Mouse (Mus musculus) adrenal gland, adult 10 weeks (tissue): Measurements from ENCODE around the gene Hist2h2ab. TPM values are rescaled to one million over a fixed set of nuclear protein-coding genes. Genes with fewer than 3 reads are reported as not detected.

Experiments
- polyA plus RNA-seq: library from polyadenylated mRNA; stranded (reverse); fragments of 350-450 nt; fragmentation: Illumina TruSeq; extraction: RNeasy Lipid Tissue Mini Kit (QIAGEN cat#74804); gene quantifications from one replicate; pipeline ENCODE4 v1.2.3, GENCODE M21; 2014; ENCODE audit warnings: low read depth, low replicate concordance

The Hist2h2ab gene
- not detected for polyA plus RNA-seq

DNA sequence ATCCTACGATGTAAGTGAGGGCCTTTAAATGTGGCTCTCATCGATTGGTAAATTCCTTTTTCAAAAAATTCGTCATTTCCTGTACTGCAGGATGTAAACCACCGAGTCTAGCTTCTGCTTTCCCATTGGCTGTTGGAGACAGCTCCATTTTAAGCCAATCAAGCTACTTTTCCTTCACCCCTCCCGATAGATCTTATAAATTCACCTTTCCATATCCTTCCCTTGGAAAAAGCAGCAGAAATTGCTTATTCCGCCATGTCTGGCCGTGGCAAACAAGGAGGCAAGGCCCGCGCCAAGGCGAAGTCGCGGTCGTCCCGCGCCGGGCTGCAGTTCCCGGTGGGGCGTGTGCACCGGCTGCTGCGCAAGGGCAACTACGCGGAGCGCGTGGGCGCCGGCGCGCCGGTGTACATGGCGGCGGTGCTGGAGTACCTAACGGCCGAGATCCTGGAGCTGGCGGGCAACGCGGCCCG is at the start of gene Hist2h2ab, which contains the start of gene Bola1:
Gene Hist2h2ab, plus strand, starts transcription at position 205 of the 470 bp plus-strand sequence.
Gene Bola1, minus strand, starts transcription at position 49 of the 470 bp plus-strand sequence.

GRCm38 (mm10) chr3:96172197-96173178 is 47.2 kb upstream of the Hist2h2ab start, which contains the start of gene Sf3b4:
Gene Sf3b4, plus strand, starts transcription at chr3:96172332.

GRCm38 (mm10) chr3:96180727-96181477 is 38.8 kb upstream of the Hist2h2ab start, which contains the start of gene Sv2a:
Gene Sv2a, plus strand, starts transcription at chr3:96181151.

GRCm38 (mm10) chr3:96220765-96221639 is 1.3 kb downstream of the Hist2h2ab start, which contains the start of the genes Hist2h2ac and Hist2h2be:
Gene Hist2h2ac, minus strand, starts transcription at chr3:96220880.
Gene Hist2h2be, plus strand, starts transcription at chr3:96221119.

DNA sequence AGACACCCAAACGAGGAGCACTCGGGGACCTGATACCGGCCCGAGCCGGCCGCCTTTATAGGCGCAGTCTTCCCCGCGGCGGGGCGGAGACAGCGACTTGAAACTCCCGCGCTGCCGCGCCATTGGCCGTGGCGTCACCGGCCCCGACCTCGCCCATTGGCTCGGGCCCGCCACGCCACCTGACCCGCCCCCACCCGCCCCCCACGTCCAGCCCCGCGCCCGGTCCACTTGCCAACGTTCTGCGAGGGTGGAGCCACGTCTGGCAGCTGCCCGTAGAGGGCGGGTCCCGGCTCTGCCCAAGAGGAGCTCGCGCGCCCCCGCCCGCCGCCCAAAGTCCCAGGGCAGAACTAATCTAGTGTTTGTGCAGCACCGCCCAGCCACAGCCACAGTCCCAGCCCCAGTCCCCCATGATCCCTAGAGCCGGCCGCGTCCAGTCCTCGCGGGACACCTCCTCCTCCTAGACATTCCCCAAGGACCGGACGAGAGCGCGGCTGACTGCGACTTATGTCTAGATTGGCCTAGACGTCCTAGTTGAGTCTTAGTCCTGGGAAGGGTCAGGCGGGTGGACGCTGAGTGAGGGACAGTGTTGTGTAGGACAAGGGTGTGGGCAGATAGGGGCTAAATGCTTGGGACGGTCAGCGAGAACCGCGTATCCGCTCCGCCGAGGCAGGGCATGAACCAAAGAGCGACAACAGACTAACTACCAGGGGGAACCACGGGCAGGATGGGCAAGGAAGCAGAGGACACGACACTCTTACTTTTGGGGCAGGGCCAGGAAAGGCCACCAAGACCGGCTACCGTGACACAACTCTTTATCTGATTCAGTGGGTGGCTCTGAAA is 19.5 kb downstream of the Hist2h2ab start, which contains the start of gene Hist2h3c2:
Gene Hist2h3c2, minus strand, starts transcription at position 174 of the 840 bp plus-strand sequence.

DNA sequence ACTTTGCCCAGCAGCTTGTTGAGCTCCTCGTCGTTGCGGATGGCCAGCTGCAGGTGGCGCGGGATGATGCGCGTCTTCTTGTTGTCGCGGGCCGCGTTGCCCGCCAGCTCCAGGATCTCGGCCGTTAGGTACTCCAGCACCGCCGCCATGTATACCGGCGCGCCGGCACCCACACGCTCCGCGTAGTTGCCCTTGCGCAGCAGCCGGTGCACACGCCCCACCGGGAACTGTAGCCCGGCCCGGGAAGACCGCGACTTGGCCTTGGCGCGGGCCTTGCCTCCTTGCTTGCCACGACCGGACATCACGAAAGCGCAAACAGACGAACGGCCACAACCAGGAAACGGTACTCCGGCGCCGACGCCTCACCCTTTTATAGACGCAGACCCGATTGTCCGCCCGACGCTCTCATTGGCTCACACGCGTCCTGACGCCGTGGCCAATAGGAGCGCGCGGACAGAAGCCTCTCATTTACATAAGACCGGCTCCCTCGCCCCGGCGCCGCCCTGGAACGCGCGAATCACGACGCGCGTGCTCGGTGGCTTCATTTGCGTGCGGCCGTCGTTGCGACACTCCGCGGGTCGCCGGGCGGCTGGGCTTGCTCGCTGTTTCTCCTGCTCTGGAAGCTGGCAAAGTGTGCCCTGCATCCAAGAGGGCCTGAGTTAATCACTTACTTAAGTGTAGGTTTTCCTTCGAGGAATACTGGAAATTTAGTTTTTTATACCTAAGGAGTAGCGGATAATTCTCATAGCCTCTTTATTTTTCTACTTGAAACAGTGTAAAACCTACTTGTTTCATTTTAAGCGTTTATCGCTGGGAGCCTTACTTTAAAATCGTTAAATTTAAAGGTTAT is 20.5 kb downstream of the Hist2h2ab start, which contains the start of gene Hist2h2aa2:
Gene Hist2h2aa2, minus strand, starts transcription at position 328 of the 850 bp plus-strand sequence.

DNA sequence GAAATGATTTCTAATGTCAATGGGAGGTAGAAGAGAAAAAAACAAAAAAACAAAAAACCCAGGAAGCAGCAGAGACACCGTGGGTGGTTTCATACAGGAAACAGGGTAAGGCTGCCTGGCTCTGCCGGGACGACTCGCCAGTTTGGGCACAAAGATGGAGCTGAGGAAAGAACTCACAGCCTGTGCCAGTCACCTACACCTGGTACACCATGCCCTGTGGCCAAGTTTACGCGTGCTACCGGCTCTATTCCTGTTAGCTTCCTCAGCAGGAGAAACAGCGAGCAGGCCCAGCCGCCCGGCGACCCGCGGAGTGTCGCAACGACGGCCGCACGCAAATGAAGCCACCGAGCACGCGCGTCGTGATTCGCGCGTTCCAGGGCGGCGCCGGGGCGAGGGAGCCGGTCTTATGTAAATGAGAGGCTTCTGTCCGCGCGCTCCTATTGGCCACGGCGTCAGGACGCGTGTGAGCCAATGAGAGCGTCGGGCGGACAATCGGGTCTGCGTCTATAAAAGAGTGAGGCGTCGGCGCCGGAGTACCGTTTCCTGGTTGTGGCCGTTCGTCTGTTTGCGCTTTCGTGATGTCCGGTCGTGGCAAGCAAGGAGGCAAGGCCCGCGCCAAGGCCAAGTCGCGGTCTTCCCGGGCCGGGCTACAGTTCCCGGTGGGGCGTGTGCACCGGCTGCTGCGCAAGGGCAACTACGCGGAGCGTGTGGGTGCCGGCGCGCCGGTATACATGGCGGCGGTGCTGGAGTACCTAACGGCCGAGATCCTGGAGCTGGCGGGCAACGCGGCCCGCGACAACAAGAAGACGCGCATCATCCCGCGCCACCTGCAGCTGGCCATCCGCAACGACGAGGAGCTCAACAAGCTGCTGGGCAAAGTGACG is 25.6 kb downstream of the Hist2h2ab start, which contains the start of gene Hist2h2aa1:
Gene Hist2h2aa1, plus strand, starts transcription at position 495 of the 884 bp plus-strand sequence.

DNA sequence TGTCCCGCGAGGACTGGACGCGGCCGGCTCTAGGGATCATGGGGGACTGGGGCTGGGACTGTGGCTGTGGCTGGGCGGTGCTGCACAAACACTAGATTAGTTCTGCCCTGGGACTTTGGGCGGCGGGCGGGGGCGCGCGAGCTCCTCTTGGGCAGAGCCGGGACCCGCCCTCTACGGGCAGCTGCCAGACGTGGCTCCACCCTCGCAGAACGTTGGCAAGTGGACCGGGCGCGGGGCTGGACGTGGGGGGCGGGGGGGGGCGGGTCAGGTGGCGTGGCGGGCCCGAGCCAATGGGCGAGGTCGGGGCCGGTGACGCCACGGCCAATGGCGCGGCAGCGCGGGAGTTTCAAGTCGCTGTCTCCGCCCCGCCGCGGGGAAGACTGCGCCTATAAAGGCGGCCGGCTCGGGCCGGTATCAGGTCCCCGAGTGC is 26.8 kb downstream of the Hist2h2ab start, which contains the start of gene Hist2h3c1:
Gene Hist2h3c1, plus strand, starts transcription at position 259 of the 430 bp plus-strand sequence.

GRCm38 (mm10) chr3:96262979-96263550 is 43.4 kb downstream of the Hist2h2ab start, which contains the start of gene Hist2h4:
Gene Hist2h4, minus strand, starts transcription at chr3:96263311.

GRCm38 (mm10) chr3:96268051-96268775 is 48.5 kb downstream of the Hist2h2ab start, which contains the start of gene Hist2h3b:
Gene Hist2h3b, plus strand, starts transcription at chr3:96268654.

Other genes with a start within 250 kb of the Hist2h2ab start
- 5.4 TPM for gene Plekho1, start 223.9 kb upstream of the Hist2h2ab start, polyA plus RNA-seq
- 74.0 TPM for gene Vps45, start 161.4 kb upstream of the Hist2h2ab start, polyA plus RNA-seq
- 26.7 TPM for gene Otud7b, start 115.3 kb upstream of the Hist2h2ab start, polyA plus RNA-seq
- gene Mtmr11, start 57.9 kb upstream of the Hist2h2ab start, polyA plus RNA-seq: 15.3 TPM
- 15.0 TPM for gene Sf3b4, start 47.5 kb upstream of the Hist2h2ab start, polyA plus RNA-seq
- 3.7 TPM for gene Sv2a, start 38.7 kb upstream of the Hist2h2ab start, polyA plus RNA-seq
- gene Bola1, start 156 bp upstream of the Hist2h2ab start, polyA plus RNA-seq: 4.2 TPM
- not detected for gene Hist2h2ac, start 1.0 kb downstream of the Hist2h2ab start, polyA plus RNA-seq
- 23.5 TPM for gene Hist2h2be, start 1.3 kb downstream of the Hist2h2ab start, polyA plus RNA-seq
- gene Hist2h3c2, start 19.3 kb downstream of the Hist2h2ab start, polyA plus RNA-seq: 8.0 TPM
- gene Hist2h2aa2, start 20.4 kb downstream of the Hist2h2ab start, polyA plus RNA-seq: not detected
- not detected for gene Hist2h2aa1, start 25.6 kb downstream of the Hist2h2ab start, polyA plus RNA-seq
- gene Hist2h3c1, start 26.8 kb downstream of the Hist2h2ab start, polyA plus RNA-seq: 46.1 TPM
- 0.99 TPM for gene Hist2h4, start 43.4 kb downstream of the Hist2h2ab start, polyA plus RNA-seq
- gene Hist2h3b, start 48.8 kb downstream of the Hist2h2ab start, polyA plus RNA-seq: not detected
- gene Hist2h2bb, start 49.9 kb downstream of the Hist2h2ab start, polyA plus RNA-seq: not detected
- 0.99 TPM for gene Fcgr1, start 74.1 kb downstream of the Hist2h2ab start, polyA plus RNA-seq
- gene BC107364, start 232.4 kb downstream of the Hist2h2ab start, polyA plus RNA-seq: not detected